Mouse (Mus musculus) CH12.LX (cell line): Measurements from ENCODE around the gene 4930404H24Rik.

Experiments
- CTCF ChIP-seq, 2 experiments: IDR thresholded peaks in 1 of 2; conservative IDR thresholded peaks in 1 of 2; 2 replicates each; pipeline ENCODE4 v1.5.1; 2011 to 2012; ENCODE audit warnings: low read depth in 2 of 2, low read length in 2 of 2, improper control_type of control experiment in 1 of 2, inconsistent platforms in 1 of 2, mild to moderate bottlenecking in 1 of 2, moderate library complexity in 1 of 2
- KAT2A ChIP-seq: IDR thresholded peaks from 2 replicates; pipeline ENCODE4 v1.6.1; 2012; ENCODE audit warnings: low read length, improper control_type of control experiment, inconsistent platforms; ENCODE audit not compliant: insufficient replicate concordance
- MAX ChIP-seq: IDR thresholded peaks from 2 replicates; pipeline ENCODE4 v1.6.1; 2011; ENCODE audit warnings: low read length, improper control_type of control experiment
- TBP ChIP-seq: conservative IDR thresholded peaks from 2 replicates; pipeline ENCODE4 v1.6.1; 2011; ENCODE audit warnings: low read depth, low read length, improper control_type of control experiment
- UBTF ChIP-seq: IDR thresholded peaks from 2 replicates; pipeline ENCODE4 v1.6.1; 2012; ENCODE audit warnings: low read depth, mild to moderate bottlenecking, inconsistent platforms, low read length, improper control_type of control experiment, moderate library complexity
- ZKSCAN1 ChIP-seq: IDR thresholded peaks from 2 replicates; pipeline ENCODE4 v1.6.1; 2012; ENCODE audit warnings: low read depth, inconsistent platforms, low read length, improper control_type of control experiment, borderline replicate concordance

DNA sequence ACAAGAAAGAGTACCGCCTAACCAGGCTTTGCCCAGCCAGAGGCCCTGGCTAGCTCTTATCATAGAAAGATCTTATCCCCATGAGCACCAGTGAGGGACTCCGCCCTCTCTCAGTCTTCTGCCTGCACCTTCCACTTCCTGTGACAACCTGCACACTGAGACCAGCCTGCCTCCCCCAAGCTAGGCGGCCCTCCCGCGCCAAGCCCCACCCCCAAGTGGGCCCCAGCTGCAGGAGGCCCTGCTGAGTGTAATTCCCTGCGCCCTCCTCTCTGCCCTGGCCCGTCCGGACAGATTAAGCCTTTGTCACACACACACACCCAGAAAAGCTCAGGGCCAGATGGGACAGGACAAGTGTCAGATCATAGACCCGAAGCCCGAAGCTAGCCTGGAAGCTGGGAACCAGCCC is 33.3 kb downstream of the 4930404H24Rik start:
- TF ChIP-seq CTCF (conservative IDR thresholded peaks at IDR 0.05 in 1 of 2, IDR thresholded peaks at IDR 0.05 in 1 of 2; ENCODE audit: low read depth in 2 of 2, low read length in 2 of 2) (no peak), MAX (peak; percentile 74; the same call in 1 of the 2 replicates), TBP (0 out of 2 replicates have a peak, but pooled peaks have one; percentile 37), KAT2A (0 out of 2 replicates have a peak, but pooled peaks have one; percentile 39), UBTF (no peak; the same call in none of the 2 replicates), ZKSCAN1 (no peak)
